Mouse (Mus musculus) limb, embryonic 14.5 days (tissue): ENCODE results near the gene Crygd. TPM values are rescaled to one million over a fixed set of nuclear protein-coding genes. Genes with fewer than 3 reads are reported as not detected.

Source experiments
- ATAC-seq: fragments of 200-750 bp; cut with Nextera tagmentation; 2 replicates; pipeline ENCODE4 v1.8.0; 2017; ENCODE audit warnings: low read depth, moderate number of reproducible peaks, moderate TSS enrichment; ENCODE audit not compliant: low FRiP score
- DNase-seq: peaks from one replicate; pipeline ENCODE4 v3.0.0-alpha.2; 2015; ENCODE audit warnings: low spot score
- H3K27ac ChIP-seq: fragments of 300-500 bp; sonication (generic); replicated peaks from 2 replicates; pipeline ENCODE4 v1.5.1; 2014; ENCODE audit warnings: low read depth, mild to moderate bottlenecking, low read length, moderate library complexity, mixed read lengths
- H3K27me3 ChIP-seq: fragments of 300-500 bp; sonication (generic); 2 replicates; pipeline ENCODE4 v1.6.1; 2014; ENCODE audit warnings: low read length, mixed read lengths; ENCODE audit not compliant: control insufficient read depth, insufficient read depth
- H3K36me3 ChIP-seq: fragments of 300-500 bp; sonication (generic); 2 replicates; pipeline ENCODE4 v1.6.1; 2014; ENCODE audit warnings: mild to moderate bottlenecking, low read length, moderate library complexity, mixed read lengths; ENCODE audit not compliant: control insufficient read depth, insufficient read depth
- H3K4me1 ChIP-seq: fragments of 300-500 bp; sonication (generic); 2 replicates; pipeline ENCODE4 v1.6.1; 2014; ENCODE audit warnings: antibody characterized with exemption, low read length, mixed read lengths; ENCODE audit not compliant: control insufficient read depth, insufficient read depth
- H3K4me2 ChIP-seq: fragments of 300-500 bp; sonication (generic); replicated peaks from 2 replicates; pipeline ENCODE4 v1.6.1; 2014; ENCODE audit warnings: low read depth, mild to moderate bottlenecking, low read length, moderate library complexity; ENCODE audit not compliant: severe bottlenecking
- H3K4me3 ChIP-seq: fragments of 300-500 bp; sonication (generic); replicated peaks from 2 replicates; pipeline ENCODE4 v1.5.1; 2014; ENCODE audit warnings: low read length
- H3K9ac ChIP-seq: fragments of 300-500 bp; sonication (generic); 2 replicates; pipeline ENCODE4 v1.6.1; 2014; ENCODE audit warnings: mild to moderate bottlenecking, low read depth, low read length, moderate library complexity; ENCODE audit not compliant: severe bottlenecking
- H3K9me3 ChIP-seq: fragments of 300-500 bp; sonication (generic); 2 replicates; pipeline ENCODE4 v1.6.1; 2016; ENCODE audit warnings: low read length; ENCODE audit not compliant: control insufficient read depth
- POLR2A ChIP-seq: fragments of 200-500 bp; IDR thresholded peaks from 2 replicates; pipeline ENCODE4 v1.8.0; 2012; ENCODE audit warnings: inconsistent platforms, mild to moderate bottlenecking, moderate library complexity, borderline replicate concordance; ENCODE audit not compliant: insufficient read depth, insufficient read length; ENCODE audit errors: extremely low read depth
- WGBS: fragments of 180-500 bp; shearing (Covaris S2); extraction: QIAGEN DNeasy Blood & Tissue Kit; methylation state at CpG from one replicate; pipeline ENCODE4 v1.1.7; 2014; 5-methylcytosine and 5-hydroxymethylcytosine counted together
- polyA plus RNA-seq, 2 experiments: library from polyadenylated mRNA; depleted of rRNA in 1 of 2; stranded (reverse) in 1 of 2; unstranded in 1 of 2; fragments of >200 nt; fragmentation: Nextera tagmentation in 1 of 2; extraction: Ambion mirVana in 1 of 2; gene quantifications; 2 replicates each; pipeline versions ENCODE4 v1.2.1 to v1.2.3; 2012 to 2014

Gene Crygd
- polyA plus RNA-seq, 2 experiments = not detected

GRCm38 (mm10) chr1:65046401-65047109, 16.7 kb downstream of the Crygd start:
- H3K9ac ChIP-seq = no peak overlapping the region
- H3K27me3 ChIP-seq = no peaks in the 10 kb centered on the region
- no peaks in the 10 kb centered on the region for H3K4me1 ChIP-seq
- H3K27ac ChIP-seq = no peak overlapping the region
- TF ChIP-seq POLR2A = no peak
- 40% methylated on average over 8 of the region's 8 CpGs for WGBS
- H3K4me2 ChIP-seq = no peak overlapping the region
- no peaks in the 10 kb centered on the region for H3K36me3 ChIP-seq
- ATAC-seq = no peak
- DNase-seq = peak; percentile 64
- no peaks in the 10 kb centered on the region for H3K9me3 ChIP-seq
- H3K4me3 ChIP-seq = no peak overlapping the region

- DNase-seq = no peak
- no peak for ATAC-seq
- no peaks in the 10 kb centered on the region for H3K36me3 ChIP-seq
- no peak overlapping the region for H3K9ac ChIP-seq
- no peaks in the 10 kb centered on the region for H3K27me3 ChIP-seq
- H3K9me3 ChIP-seq = no peaks in the 10 kb centered on the region
- H3K27ac ChIP-seq = no peak overlapping the region
- no peaks in the 10 kb centered on the region for H3K4me1 ChIP-seq
- TF ChIP-seq POLR2A = no peak
- WGBS = 93% methylated on average over 2 of the region's 2 CpGs
- H3K4me3 ChIP-seq = no peak overlapping the region
- no peak overlapping the region for H3K4me2 ChIP-seq
Measured at GRCm38 (mm10) chr1:65043433-65043832, 19.8 kb downstream of the Crygd start.

GRCm38 (mm10) chr1:65041837-65042236, 21.4 kb downstream of the Crygd start:
- Histone ChIP-seq H3K4me1 (no peaks in the 10 kb centered on the region), H3K4me3 (no peak overlapping the region), H3K27me3 (no peaks in the 10 kb centered on the region), H3K4me2 (no peak overlapping the region), H3K36me3 (no peaks in the 10 kb centered on the region), H3K27ac (no peak overlapping the region), H3K9ac (no peak overlapping the region), H3K9me3 (no peaks in the 10 kb centered on the region)
- no peak for TF ChIP-seq POLR2A
- no peak for ATAC-seq
- no peak for DNase-seq
- WGBS = 90% methylated on average over 3 of the region's 3 CpGs

- no peak for TF ChIP-seq POLR2A
- H3K9me3 ChIP-seq = no peaks in the 10 kb centered on the region
- ATAC-seq (no peak), DNase-seq (no peak)
- H3K36me3 ChIP-seq = no peaks in the 10 kb centered on the region
- H3K27me3 ChIP-seq = no peaks in the 10 kb centered on the region
- no peak overlapping the region for H3K4me2 ChIP-seq
- no peak overlapping the region for H3K4me3 ChIP-seq
- H3K27ac ChIP-seq = no peak overlapping the region
- WGBS = 69% methylated on average over 6 of the region's 6 CpGs
- H3K4me1 ChIP-seq = no peaks in the 10 kb centered on the region
- no peak overlapping the region for H3K9ac ChIP-seq
Measured at GRCm38 (mm10) chr1:65040806-65041205, 22.4 kb downstream of the Crygd start.

GRCm38 (mm10) chr1:65039679-65040078, 23.6 kb downstream of the Crygd start:
- DNase-seq (no peak), ATAC-seq (no peak)
- 57% methylated on average over 3 of the region's 3 CpGs for WGBS
- Histone ChIP-seq H3K9ac (no peak overlapping the region), H3K27me3 (no peaks in the 10 kb centered on the region), H3K9me3 (no peaks in the 10 kb centered on the region), H3K4me3 (no peak overlapping the region), H3K27ac (no peak overlapping the region), H3K4me1 (0 out of 2 replicates have a peak, but pooled peaks cover 4% of the 10 kb centered on the region), H3K4me2 (no peak overlapping the region), H3K36me3 (no peaks in the 10 kb centered on the region)
- TF ChIP-seq POLR2A = no peak

GRCm38 (mm10) chr1:65037542-65037941, 25.7 kb downstream of the Crygd start:
- 78% methylated on average over 2 of the region's 2 CpGs for WGBS

More at GRCm38 (mm10) chr1:65037542-65037941, 25.7 kb downstream of the Crygd start:
- no peaks in the 10 kb centered on the region for H3K36me3 ChIP-seq
- TF ChIP-seq POLR2A = no peak
- 0 out of 2 replicates have a peak, but pooled peaks cover 4% of the 10 kb centered on the region for H3K4me1 ChIP-seq
- ATAC-seq = no peak
- DNase-seq = no peak
- no peak overlapping the region for H3K9ac ChIP-seq
- no peaks in the 10 kb centered on the region for H3K27me3 ChIP-seq
- H3K27ac ChIP-seq = no peak overlapping the region
- no peak overlapping the region for H3K4me3 ChIP-seq
- no peaks in the 10 kb centered on the region for H3K9me3 ChIP-seq
- H3K4me2 ChIP-seq = no peak overlapping the region
